Mouse (Mus musculus) cerebellum, adult 2 months (tissue): ENCODE measurements around the gene Odf3l2.

Source experiments
- CTCF ChIP-seq: fragments of 200-500 bp; IDR thresholded peaks from 2 replicates; pipeline ENCODE4 v1.5.1; 2011; ENCODE audit warnings: low read depth, mild to moderate bottlenecking, control low read depth, low read length, moderate library complexity, borderline replicate concordance; ENCODE audit not compliant: insufficient read depth
- POLR2A ChIP-seq: fragments of 200-500 bp; IDR thresholded peaks from 2 replicates; pipeline ENCODE4 v1.6.1; 2011; ENCODE audit warnings: low read length, control low read depth, borderline replicate concordance; ENCODE audit not compliant: insufficient read depth

DNA sequence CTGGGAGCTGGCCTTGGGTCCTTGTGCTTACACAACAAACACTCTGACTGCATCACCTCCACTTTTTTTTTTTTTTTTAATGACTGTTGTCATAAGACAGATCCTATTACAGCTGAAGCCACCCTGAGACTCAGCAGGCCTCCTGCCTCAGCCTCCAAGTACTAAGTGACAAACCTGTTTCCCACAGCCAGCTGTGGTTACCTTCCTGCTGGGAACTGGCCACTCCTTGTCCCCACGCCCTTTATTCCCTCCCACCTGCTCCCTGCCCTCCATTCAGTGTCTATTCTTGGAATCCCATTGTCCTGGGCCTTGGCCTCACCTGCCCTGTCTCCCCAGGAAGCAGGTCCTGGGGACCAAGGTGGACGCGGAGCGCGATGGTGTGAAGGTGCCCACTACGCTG lies 42.0 kb upstream of the Odf3l2 start:
- no peak for TF ChIP-seq CTCF
- no peak for TF ChIP-seq POLR2A
